Mouse (Mus musculus) spleen, postnatal 36 days (tissue): Measurements from ENCODE around the gene Swi5.

ENCODE experiments used
- DNase-seq, 2 experiments: peaks; one replicate each; pipeline ENCODE4 v3.0.0; 2022; ENCODE audit warnings: low spot score in 2 of 2, mixed read lengths in 1 of 2

Gene Swi5

GRCm38 (mm10) chr2:32260635-32261034, 27.2 kb downstream of the Swi5 start:
- DNase-seq, result peak; percentile 50 to 72

GRCm38 (mm10) chr2:32259657-32260417, 28.0 kb downstream of the Swi5 start, which contains the start of gene Uck1:
Gene Uck1, minus strand, starts transcription at chr2:32260159.
- DNase-seq, result peak; percentile 92 to 93

GRCm38 (mm10) chr2:32258887-32259533, 28.9 kb downstream of the Swi5 start:
- no peak for DNase-seq

- no peak for DNase-seq
Observed at GRCm38 (mm10) chr2:32256273-32256672, 31.6 kb downstream of the Swi5 start.

- no peak for DNase-seq
Observed at GRCm38 (mm10) chr2:32254563-32254962, 33.3 kb downstream of the Swi5 start.

GRCm38 (mm10) chr2:32253352-32253751, 34.5 kb downstream of the Swi5 start:
- no peak for DNase-seq

GRCm38 (mm10) chr2:32252658-32253057, 35.2 kb downstream of the Swi5 start:
- DNase-seq, result no peak

GRCm38 (mm10) chr2:32251791-32252527, 35.9 kb downstream of the Swi5 start:
- DNase-seq, result no peak

- DNase-seq, result no peak
Observed at GRCm38 (mm10) chr2:32248377-32249361, 39.2 kb downstream of the Swi5 start.

GRCm38 (mm10) chr2:32246741-32247140, 41.1 kb downstream of the Swi5 start:
- DNase-seq, result no peak

- DNase-seq, result no peak
Observed at GRCm38 (mm10) chr2:32242986-32243385, 44.9 kb downstream of the Swi5 start.

GRCm38 (mm10) chr2:32240591-32240990, 47.3 kb downstream of the Swi5 start:
- no peak for DNase-seq

GRCm38 (mm10) chr2:32238708-32239435, 49.0 kb downstream of the Swi5 start:
- no peak for DNase-seq

GRCm38 (mm10) chr2:32237571-32237970, 50.3 kb downstream of the Swi5 start:
- no peak for DNase-seq

GRCm38 (mm10) chr2:32236760-32237487, 51.0 kb downstream of the Swi5 start:
- DNase-seq, result peak; percentile 36 to 51

- DNase-seq, result peak; percentile 87 to 91
Observed at GRCm38 (mm10) chr2:32235886-32236759, 51.8 kb downstream of the Swi5 start, which contains the start of gene Pomt1. Gene Pomt1, plus strand, starts transcription at chr2:32236590.

GRCm38 (mm10) chr2:32235433-32235832, 52.4 kb downstream of the Swi5 start:
- no peak for DNase-seq
